Mouse (Mus musculus): Measurements from ENCODE around the gene Hoxb3.
A peak's percentile ranks its signal among the peaks of the same experiment; 100 is the strongest.

Gene Hoxb3

DNA sequence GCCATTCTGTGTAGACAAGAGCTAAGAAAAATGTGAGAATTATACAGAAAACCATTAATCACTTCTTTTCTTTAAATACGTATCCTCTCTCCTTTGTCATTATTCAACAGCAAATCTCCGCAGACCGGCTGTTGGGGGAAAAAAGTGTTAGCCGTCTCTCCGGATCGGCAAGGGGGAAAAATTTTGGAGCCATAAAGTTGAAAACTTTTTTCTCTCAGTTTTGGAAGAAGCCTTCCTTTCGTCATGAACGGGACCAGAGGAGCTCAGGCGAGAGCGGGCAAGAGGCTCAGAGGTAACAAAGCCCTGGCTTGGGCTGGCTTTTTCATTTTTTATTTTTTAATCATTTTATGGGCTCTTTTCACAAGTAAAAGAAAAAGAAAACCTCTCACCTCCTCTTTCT is at the start of gene Hoxb3:
Gene Hoxb3 (plus strand): TSS at position 173 of the 400 bp plus-strand sequence.
- no peak for DNase-seq (ENCODE audit: low spot score)

DNA sequence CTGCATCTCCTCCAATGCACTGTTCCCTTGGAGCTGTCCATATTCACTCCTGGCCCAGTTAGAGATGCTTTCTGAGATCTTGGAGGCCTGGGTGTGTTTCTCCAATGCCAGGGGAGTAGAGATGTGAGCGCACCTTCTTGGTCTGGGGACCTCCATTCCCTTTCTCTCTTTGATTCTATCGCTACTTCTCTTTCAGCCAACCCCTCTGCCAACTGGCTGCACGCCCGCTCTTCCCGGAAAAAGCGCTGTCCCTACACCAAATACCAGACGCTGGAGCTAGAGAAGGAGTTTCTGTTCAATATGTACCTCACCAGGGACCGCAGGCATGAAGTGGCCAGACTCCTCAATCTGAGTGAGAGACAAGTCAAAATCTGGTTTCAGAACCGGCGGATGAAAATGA is 48.7 kb upstream of the Hoxb3 start:
- DNase-seq (ENCODE audit: low spot score) = no peak

DNA sequence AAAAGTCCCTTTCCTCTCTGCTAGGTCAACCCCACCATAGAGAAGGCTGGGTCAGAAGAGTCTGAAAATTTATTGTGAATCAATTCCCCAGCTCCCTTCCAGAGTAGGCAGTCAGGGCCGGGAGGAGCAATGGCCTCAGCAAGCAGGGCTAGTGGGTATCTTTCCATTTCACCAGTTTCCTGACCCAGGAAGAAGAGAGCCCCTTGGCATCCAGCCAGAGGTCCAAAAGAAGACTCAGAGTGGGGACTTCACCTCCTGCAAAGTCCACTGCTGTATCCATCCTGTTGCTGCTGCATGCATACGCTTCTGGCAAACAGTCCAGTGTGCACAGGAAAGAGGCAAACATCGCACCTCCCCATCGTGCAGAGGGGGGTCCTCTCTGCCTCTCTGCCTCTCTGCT is 47.2 kb upstream of the Hoxb3 start:
- no peak for DNase-seq (ENCODE audit: low spot score)

DNA sequence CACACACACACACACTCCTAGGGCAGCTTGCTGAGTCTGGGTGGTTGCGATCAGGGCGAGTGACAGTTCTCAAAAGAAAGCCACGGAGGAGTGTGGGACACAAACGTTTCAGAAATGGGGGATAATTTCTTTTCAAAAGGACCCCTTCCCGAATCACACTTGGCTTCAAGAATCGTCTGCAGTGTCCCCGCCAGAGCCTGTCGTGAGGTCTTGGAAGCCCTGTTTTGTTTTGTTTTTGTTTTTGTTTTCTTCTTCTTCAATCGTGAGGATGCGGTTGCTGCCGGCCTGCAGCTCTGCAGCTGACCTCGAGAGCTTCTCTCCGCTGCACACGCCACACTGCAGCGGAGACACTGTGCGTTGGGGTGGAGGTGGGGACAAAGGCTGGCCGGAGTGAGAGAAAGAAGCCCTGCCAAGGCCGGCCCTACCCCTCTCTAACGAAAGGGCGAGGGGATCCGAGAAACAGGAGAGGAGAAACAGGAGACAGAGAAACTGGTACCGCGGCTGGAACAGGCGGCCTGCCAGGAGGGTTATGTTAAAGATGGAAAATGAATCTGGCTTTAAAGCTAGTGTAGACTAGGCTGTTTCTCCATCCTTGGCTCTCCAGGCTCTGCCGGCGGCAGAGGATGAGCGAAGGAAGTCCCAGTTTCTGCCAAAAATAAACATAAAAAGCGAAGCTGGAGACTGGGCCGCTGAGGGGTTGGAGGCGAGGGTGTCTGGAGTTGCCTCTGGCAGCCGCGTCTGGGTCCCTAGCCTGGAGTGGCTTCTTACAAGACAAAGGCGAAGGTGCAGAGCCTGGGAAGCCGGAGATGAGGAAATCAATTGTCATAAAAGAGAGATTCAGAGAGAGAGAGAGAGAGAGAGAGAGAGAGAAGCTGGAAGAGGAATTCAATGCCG is 45.7 kb upstream of the Hoxb3 start:
- no peak for DNase-seq (ENCODE audit: low spot score)

DNA sequence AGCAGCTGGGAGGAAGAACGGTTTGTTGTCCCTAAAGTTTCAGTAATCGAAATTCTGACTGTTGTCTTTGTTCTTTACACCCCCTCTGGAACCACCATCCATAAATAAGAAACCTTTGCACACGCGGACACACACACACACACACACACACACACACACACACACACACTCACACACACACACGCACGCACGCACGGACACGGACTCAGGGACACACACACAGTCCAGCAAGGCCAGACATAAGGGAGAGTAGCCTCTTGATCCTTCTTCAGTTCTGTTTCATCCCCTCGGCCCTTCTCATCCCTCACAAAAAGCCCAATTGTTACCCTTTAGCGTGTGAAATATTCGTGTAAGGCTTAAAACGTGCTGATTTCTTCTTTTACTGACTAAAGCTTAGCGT is 44.8 kb upstream of the Hoxb3 start:
- no peak for DNase-seq (ENCODE audit: low spot score)

DNA sequence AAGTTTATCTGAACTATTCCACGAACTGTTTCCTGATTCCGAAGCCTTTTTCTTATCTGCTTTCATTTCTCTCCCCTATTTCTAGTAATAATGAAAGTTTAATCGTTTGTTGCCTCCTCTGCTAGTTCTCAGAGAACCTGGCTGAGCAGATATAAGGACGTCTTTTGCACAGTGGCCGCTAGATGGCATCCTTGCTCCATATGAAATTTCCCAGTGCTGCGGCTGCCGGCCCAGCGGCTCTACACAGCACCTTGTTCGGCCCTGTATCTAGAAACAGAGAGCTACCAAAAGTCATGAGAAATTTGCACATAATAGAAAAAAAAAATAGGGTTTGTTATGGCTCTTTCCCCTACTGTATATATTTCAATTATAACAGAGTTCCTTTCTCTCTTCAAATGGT is 44.4 kb upstream of the Hoxb3 start:
- DNase-seq (ENCODE audit: low spot score) = peak; percentile 79

DNA sequence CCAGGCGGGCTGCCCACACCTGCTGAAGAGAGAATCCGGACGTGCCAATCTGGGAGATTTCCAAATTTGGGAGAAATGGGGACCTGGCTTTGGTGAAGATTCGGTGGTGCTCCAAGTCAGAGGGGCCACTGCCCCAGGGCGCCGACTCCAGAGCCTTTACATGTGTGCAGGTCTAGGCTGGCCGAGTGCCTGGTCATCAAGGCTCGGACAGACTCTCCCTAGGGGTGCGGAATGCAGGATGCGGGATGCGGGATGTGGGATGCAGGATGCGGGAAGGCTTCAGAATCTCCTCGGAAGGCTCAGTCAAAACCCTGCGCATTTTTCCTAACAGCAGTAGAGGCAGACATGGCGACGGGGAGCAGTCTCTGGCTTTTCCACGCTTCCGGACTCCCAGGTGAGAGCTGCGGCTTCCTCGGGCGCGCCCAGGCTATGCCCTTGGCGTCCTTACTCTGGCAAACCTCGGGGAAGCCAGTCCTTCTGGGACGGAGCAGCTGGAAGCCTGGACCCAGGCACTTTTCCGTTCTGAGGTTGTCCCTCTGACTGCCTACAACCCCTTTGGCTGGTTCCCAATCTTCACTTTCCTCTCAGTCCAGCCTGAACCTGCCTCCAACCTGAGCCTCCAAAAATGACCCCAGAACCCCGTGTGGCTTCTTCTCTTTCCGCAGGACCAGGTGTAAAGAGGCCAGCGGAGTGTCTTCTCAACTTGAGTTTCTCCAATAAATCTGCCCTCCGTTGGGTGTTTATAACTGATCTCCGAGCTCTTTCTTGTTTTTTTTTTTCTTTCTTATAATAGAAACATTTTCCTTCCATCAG is 43.5 kb upstream of the Hoxb3 start:
- no peak for DNase-seq (ENCODE audit: low spot score)

DNA sequence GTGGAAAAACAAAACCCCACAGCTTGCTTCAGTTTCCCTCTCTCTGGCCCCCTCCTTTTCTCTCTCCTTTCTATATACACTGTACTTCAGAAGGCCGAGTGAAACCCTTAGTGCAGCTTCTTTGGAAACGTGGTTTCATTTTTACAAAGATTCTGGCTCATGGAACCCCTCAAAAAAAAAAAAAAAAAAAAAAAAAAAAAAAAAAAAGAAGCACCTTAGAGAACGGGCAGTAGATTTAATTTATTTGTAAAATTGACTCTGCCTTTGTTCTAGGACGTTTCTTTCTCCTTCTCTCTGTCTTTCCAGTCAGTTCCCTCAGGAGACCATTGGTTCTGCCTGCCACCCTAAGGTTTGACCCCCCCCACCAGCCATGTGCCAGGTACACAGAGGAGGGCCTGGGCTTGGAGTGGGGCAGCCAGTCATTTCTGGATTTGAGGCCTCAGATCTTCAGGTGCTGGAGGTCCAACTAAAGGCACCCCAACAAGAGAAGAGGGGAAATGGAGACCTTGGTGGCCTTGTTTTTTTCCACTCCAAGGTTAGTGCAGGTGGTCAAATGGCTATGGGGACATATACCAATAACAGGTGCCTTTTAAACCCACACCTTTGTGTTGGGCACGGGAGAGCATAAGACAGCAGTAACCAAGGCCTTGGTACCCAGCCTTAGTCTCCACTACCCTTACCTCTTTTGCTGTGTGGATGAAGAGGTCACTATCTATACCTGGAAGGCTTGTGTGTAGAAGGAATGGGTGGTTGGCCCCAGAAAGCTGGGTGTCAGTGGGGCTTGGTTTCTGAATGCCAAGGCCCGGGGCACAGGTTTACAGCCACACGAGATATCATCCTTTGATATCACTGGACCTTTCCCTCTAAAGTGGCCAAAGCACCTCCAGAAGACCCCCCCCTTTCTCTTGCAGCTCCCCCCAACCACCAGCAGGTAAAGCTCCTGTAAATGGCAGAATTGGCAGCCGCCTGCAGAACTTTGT is 42.4 kb upstream of the Hoxb3 start:
- DNase-seq (ENCODE audit: low spot score) = no peak

DNA sequence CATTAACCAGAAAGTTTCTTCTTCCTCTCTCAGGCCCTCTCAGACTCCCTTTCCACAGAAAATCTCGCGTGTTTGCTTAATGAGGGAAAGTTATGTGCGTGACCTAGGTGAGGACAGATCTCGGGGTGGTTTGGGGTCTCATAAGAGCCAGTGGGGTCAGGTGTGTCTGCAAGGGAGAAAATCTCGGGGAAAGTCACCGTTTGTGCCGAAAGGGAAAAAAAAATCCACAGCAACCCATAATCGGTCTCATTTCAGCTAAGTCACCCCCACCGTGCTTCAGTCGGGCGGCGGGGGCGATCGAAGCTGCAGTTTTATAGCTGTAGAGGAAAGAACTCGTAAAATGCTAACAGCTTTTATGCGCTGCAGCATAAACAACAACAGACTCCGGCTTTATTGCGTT is 41.7 kb upstream of the Hoxb3 start:
- DNase-seq (ENCODE audit: low spot score) = no peak

DNA sequence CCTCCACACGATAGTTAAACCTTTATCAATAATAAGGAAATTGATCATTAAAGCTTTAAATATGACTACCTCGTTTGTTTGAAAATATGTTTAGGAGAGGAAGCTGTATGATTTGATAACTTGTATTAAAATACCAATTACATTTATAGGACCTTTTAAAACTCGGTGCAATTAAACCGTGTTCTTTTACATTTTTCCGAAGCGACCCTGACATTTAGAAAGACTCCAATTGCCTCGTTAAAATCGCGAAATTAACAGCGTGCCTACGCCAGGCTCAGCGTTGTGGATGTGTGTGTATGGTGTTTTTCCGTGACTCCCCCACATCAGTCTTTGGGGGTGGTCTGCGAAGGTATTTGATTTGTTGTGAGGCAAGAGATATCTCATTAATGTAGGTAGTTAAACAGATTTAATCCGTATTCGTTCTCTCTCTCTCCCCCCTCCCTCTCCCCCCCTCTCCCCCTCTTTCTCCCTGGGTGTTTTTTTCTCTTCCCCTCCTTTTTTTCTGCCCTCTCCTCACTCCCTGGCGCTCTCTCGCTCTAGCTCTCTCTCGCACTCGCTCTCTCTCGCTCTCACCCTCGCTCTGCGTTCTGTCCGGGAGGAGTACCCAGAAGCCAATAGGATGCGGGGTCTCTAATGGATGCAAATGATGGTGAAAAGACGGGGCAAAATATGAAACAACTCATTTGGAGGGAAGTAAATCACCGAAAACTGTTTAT is 41.1 kb upstream of the Hoxb3 start, which contains the start of gene Hoxb8:
Gene Hoxb8 (plus strand): TSS at position 51 of the 716 bp plus-strand sequence.
- DNase-seq (ENCODE audit: low spot score) = no peak

DNA sequence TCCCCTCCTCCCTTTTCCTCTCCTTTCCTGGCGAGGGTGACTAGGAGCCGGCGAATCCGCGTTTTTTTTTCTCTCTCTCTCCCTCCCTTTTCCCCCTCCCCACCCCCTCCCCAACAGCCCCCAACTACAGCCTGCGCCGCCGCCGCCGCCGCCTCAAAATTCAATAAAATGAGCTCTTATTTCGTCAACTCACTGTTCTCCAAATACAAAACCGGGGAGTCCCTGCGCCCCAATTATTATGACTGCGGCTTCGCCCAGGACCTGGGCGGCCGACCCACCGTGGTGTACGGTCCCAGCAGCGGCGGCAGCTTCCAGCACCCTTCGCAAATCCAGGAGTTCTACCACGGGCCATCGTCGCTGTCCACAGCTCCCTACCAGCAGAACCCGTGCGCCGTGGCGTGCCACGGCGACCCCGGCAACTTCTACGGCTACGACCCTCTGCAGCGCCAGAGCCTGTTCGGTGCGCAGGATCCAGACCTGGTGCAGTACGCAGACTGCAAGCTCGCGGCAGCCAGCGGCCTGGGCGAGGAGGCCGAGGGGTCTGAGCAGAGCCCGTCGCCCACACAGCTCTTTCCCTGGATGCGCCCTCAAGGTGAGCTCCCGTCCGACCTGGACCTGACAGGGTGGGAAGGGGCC is 40.2 kb upstream of the Hoxb3 start:
- DNase-seq (ENCODE audit: low spot score) = no peak

DNA sequence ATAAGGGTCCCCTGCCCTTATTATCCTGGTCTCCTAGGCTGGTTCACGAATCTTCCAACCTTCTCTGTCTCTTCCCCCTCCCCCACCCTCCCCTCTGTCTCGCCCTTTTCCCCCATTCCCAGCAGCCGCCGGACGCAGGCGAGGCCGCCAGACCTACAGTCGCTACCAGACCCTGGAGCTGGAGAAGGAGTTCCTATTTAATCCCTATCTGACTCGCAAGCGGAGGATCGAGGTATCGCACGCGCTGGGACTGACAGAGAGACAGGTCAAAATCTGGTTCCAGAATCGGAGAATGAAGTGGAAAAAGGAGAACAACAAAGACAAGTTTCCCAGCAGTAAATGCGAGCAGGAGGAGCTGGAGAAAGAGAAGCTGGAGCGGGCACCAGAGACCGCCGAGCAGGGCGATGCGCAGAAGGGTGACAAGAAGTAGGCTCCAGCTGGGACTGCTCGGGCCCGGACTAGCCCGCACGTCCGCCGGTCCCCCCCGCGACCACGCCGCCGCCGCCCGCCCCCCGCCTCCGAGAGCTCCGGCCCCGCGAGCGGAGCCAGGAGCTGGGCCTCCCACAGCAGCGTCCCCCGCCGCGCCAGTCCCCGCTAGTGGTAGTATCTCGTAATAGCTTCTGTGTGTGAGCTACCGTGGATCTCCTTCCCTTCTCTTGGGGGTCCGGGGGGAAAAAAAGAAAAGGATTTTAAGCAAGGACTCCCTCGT is 38.9 kb upstream of the Hoxb3 start:
- no peak for DNase-seq (ENCODE audit: low spot score)

DNA sequence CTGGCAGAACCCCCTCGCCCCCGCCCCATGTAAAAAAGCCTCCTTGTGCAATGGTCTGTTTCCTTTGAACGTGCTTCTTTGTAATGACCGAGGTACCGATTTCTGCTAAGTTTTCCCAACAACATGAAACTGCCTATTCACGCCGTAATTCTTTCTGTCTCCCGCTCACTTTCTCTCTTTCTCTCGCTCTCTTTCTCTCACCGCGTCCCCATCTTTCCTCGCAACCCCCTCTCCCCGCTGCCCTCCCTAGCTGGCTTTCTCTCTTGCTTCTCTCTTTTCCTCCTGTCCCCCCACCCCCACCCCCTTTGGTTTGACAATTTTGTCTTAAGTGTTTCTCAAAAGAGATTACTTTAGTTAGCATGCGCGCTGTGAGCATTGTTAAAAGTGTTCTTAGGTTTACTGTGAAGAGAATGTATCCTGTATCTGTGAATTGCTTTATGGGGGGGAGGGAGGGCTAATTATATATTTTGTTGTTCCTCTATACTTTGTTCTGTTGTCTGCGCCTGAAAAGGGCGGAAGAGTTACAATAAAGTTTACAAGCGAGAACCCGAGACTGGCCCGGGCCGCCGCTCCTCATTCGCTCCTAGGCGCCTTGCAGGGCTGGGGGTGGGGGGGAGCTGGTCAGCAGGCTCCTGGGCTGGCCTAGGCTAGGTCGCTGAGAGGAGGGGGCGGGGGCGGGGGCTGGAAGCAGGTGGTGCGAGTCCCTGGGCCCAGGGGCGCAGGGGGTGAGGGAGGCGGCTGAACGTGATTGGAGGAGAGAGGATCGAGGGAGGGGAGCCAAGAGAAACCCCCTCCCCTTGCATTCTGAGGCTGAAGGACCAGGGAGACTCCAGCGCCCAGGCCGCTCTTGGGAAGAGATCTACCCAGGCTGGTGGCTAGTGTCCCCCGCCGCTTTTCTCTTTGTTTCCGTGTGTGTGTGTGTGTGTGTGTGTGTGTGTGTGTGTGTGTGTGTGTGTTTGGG is 38.1 kb upstream of the Hoxb3 start:
- no peak for DNase-seq (ENCODE audit: low spot score)

DNA sequence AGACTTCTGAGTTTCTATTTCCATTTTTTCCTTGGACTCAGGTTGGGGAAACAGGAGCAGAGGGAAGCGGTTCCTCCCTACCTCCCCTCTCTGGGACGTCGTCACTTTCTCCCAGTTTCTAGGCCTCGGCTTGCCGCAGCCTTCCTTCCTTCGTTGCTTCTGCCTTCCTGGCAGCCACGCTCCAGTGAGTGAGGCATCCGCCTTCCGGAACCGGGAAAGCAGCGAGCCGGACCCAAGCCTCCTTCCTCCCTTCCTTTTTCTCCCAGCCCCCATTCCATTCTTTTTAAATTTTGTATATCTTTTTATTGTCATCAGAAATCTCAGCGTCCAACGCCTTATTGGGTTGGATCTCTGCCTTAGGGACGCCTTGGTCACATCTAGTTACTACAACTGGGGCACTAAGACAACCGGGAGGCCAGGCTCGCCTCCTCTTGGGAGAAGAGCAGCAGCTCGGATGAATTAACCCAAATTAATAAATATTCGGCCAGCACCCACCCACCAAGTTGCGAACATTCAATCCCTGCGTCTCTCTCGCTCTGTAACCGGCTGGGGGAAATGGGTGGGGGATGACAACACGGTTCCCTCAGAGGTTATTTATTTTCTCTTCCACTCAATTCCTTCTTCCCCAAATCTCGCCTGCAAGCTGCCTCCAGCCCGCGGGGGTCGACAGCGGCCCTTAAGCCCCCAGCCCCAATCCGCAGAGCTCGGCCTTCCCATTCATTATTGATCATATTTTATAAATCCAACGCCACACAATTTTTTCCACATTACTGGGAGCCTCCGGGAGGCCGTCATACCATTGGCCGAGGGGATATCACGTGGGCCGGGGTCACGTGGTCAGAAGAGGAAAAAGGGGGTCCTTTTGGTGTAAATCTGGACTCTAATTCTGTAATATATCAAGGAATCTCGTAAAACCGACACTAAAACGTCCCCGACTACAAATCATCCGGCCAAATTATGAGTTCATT is 37.1 kb upstream of the Hoxb3 start, which contains the start of gene Hoxb7:
Gene Hoxb7 (plus strand): TSS at position 853 of the 968 bp plus-strand sequence.
- DNase-seq (ENCODE audit: low spot score) = no peak

DNA sequence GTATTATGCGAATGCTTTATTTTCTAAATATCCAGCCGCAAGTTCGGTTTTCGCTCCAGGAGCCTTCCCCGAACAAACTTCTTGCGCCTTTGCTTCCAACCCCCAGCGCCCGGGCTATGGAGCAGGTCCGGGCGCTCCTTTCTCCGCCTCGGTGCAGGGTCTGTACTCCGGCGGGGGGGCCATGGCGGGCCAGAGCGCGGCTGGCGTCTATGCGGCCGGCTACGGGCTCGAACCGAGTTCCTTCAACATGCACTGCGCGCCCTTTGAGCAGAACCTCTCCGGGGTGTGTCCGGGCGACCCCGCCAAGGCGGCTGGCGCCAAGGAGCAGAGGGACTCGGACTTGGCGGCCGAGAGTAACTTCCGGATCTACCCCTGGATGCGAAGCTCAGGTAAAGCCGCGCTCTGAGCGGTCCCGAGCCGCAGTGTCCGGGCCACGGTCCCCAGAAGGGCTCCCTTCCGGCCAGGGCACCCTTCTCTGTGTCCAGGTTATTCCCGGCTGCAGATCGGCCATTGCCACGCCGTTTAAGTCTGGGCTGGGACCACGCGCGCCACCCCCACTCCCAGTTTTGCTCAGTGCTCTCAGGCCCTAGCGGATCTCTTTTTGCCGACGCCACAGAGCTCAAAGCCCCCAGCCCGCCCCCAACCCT is 36.3 kb upstream of the Hoxb3 start:
- DNase-seq (ENCODE audit: low spot score) = no peak

DNA sequence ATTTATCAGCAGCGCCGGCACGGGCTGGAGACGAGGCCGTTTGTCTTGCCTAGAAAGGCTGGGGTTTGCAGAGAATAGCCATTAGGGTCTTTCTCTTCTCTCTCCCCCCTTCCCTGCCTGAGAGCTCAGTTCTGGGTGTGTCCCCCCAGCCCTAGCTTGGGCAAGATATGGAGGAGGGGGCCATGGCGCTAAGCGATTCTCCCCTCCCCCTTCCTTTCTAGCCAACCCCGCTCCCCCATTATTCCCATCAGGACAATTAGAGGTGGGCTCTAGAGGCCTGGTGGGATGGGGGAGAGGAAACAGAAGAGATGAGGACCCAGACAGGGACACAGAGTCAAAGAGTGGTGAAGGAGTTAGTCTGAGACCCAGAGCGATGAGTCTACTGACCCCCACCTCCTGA is 35.7 kb upstream of the Hoxb3 start:
- DNase-seq (ENCODE audit: low spot score) = no peak
